Mouse (Mus musculus): ENCODE measurements around the gene Haus2. TPM values are rescaled to one million over a fixed set of nuclear protein-coding genes. Genes with fewer than 3 reads are reported as not detected.

Gene Haus2
- polyA plus RNA-seq, 1 experiment from 2014 or later: 20.5 TPM

Other genes with a start within 250 kb of the Haus2 start
- 9.0 and 10.3 TPM in 2 replicates for gene Ganc, start 205.5 kb upstream of the Haus2 start, polyA plus RNA-seq (2015; fragmentation: Nextera tagmentation; extraction: Ambion mirVana)
- 12.3 and 14.8 TPM in 2 replicates for gene Tmem87a, start 205.3 kb upstream of the Haus2 start, polyA plus RNA-seq (2015; fragmentation: Nextera tagmentation; extraction: Ambion mirVana)
- gene Capn3, start 153.4 kb upstream of the Haus2 start, polyA plus RNA-seq (2015; fragmentation: Nextera tagmentation; extraction: Ambion mirVana): 0.92 and 1.3 TPM in 2 replicates
- 38.7 and 41.0 TPM in 2 replicates for gene Zfp106, start 45.5 kb upstream of the Haus2 start, polyA plus RNA-seq (2015; fragmentation: Nextera tagmentation; extraction: Ambion mirVana)
- gene Snap23, start 41.7 kb upstream of the Haus2 start, polyA plus RNA-seq (2015; fragmentation: Nextera tagmentation; extraction: Ambion mirVana): 52.2 and 56.4 TPM in 2 replicates
- 18.4 and 20.9 TPM in 2 replicates for gene Lrrc57, start 137 bp downstream of the Haus2 start, polyA plus RNA-seq (2015; fragmentation: Nextera tagmentation; extraction: Ambion mirVana)
- 5.2 and 5.7 TPM in 2 replicates for gene Stard9, start 19.7 kb downstream of the Haus2 start, polyA plus RNA-seq (2015; fragmentation: Nextera tagmentation; extraction: Ambion mirVana)
- 5.2 and 5.3 TPM in 2 replicates for gene Cdan1, start 240.7 kb downstream of the Haus2 start, polyA plus RNA-seq (2015; fragmentation: Nextera tagmentation; extraction: Ambion mirVana)
- gene Ttbk2, start 241.2 kb downstream of the Haus2 start, polyA plus RNA-seq (2015; fragmentation: Nextera tagmentation; extraction: Ambion mirVana): 2.0 and 2.4 TPM in 2 replicates